Mouse (Mus musculus) right cerebral cortex, adult 18-20 months (tissue): ENCODE results near the gene Hspa12b.

Experiments used
- DNase-seq: peaks from one replicate; pipeline ENCODE4 v3.0.0; 2022; ENCODE audit warnings: mixed read lengths

Hspa12b gene

GRCm38 (mm10) chr2:131186771-131187601, 59.9 kb downstream of the Hspa12b start, which contains the start of the genes Cdc25b and Spef1:
Cdc25b (plus strand) TSS chr2:131186949.
Spef1 (minus strand) TSS chr2:131187282.
- DNase-seq = peak; percentile 83

GRCm38 (mm10) chr2:131187602-131187922, 60.5 kb downstream of the Hspa12b start:
- DNase-seq = no peak

GRCm38 (mm10) chr2:131188311-131188710, 61.2 kb downstream of the Hspa12b start:
- DNase-seq = no peak

- DNase-seq = no peak
Observed at GRCm38 (mm10) chr2:131189521-131190309, 62.6 kb downstream of the Hspa12b start.

- DNase-seq = no peak
Observed at GRCm38 (mm10) chr2:131190344-131191004, 63.4 kb downstream of the Hspa12b start.

- no peak for DNase-seq
Observed at GRCm38 (mm10) chr2:131191005-131191390, 63.9 kb downstream of the Hspa12b start.
